Mouse (Mus musculus) kidney, embryonic 14.5 days (tissue): ENCODE measurements around the gene Tbc1d10c. TPM values are rescaled to one million over a fixed set of nuclear protein-coding genes. Genes with fewer than 3 reads are reported as not detected.
"Not testable (repeated sequence)": the region's sequence is repeated elsewhere in the genome, so short reads cannot be mapped to it uniquely, and the experiment has no call there.

Source experiments
- ATAC-seq: fragments of 200-750 bp; cut with Nextera tagmentation; 2 replicates; pipeline ENCODE4 v1.8.0; 2017; ENCODE audit warnings: moderate number of reproducible peaks, mild to moderate bottlenecking, moderate TSS enrichment, moderate library complexity; ENCODE audit not compliant: low FRiP score, low TSS enrichment
- H3K27ac ChIP-seq: fragments of 300-500 bp; sonication (generic); 2 replicates; pipeline ENCODE4 v1.5.1; 2014; ENCODE audit warnings: low read depth, mild to moderate bottlenecking, low read length, moderate library complexity, mixed read lengths
- H3K27me3 ChIP-seq: fragments of 300-500 bp; sonication (generic); 2 replicates; pipeline ENCODE4 v1.6.1; 2014; ENCODE audit warnings: mild to moderate bottlenecking, low read length; ENCODE audit not compliant: control insufficient read depth, insufficient read depth
- H3K36me3 ChIP-seq: fragments of 300-500 bp; sonication (generic); 2 replicates; pipeline ENCODE4 v1.6.1; 2014; ENCODE audit warnings: low read length, mixed read lengths; ENCODE audit not compliant: control insufficient read depth, insufficient read depth
- H3K4me1 ChIP-seq: fragments of 300-500 bp; sonication (generic); 2 replicates; pipeline ENCODE4 v1.6.1; 2014; ENCODE audit warnings: low read length, mixed read lengths; ENCODE audit not compliant: control insufficient read depth, insufficient read depth
- H3K4me2 ChIP-seq: fragments of 300-500 bp; sonication (generic); replicated peaks from 2 replicates; pipeline ENCODE4 v1.6.1; 2014; ENCODE audit warnings: low read depth, mild to moderate bottlenecking, low read length
- H3K4me3 ChIP-seq: fragments of 300-500 bp; sonication (generic); 2 replicates; pipeline ENCODE4 v1.5.1; 2014; ENCODE audit warnings: mild to moderate bottlenecking, low read length
- H3K9ac ChIP-seq: fragments of 300-500 bp; sonication (generic); 2 replicates; pipeline ENCODE4 v1.6.1; 2014; ENCODE audit warnings: low read depth, mild to moderate bottlenecking, low read length, moderate library complexity
- H3K9me3 ChIP-seq: fragments of 300-500 bp; sonication (generic); 2 replicates; pipeline ENCODE4 v1.6.1; 2016; ENCODE audit warnings: low read length; ENCODE audit not compliant: control insufficient read depth
- WGBS: fragments of 180-500 bp; shearing (Covaris S2); extraction: QIAGEN DNeasy Blood & Tissue Kit; methylation state at CpG from one replicate; pipeline ENCODE4 v1.1.7; 2014; 5-methylcytosine and 5-hydroxymethylcytosine counted together
- microRNA-seq: library from miRNA; unstranded; fragments of <30 nt; microRNA quantifications from one replicate; pipeline ENCODE4, GENCODE M21; 2016
- polyA plus RNA-seq: library from polyadenylated mRNA; unstranded; fragments of >200 nt; fragmentation: Nextera tagmentation; extraction: Ambion mirVana; gene quantifications from 2 replicates; pipeline ENCODE4 v1.2.1, GENCODE M21; 2014

Gene Tbc1d10c
- polyA plus RNA-seq, 1 experiment from 2014 or later = 3.2 TPM

GRCm38 (mm10) chr19:4139446-4139845, 51.6 kb downstream of the Tbc1d10c start, which contains the start of gene Gpr152:
TSS of gene Gpr152 (plus strand) at chr19:4139787.
- Histone ChIP-seq H3K27me3 (no peaks in the 10 kb centered on the region), H3K4me2 (no peak within 1 kb of the TSS), H3K9ac (no peak within 1 kb of the TSS), H3K27ac (no peak within 1 kb of the TSS), H3K36me3 (no peaks in the 10 kb centered on the region), H3K4me3 (no peak within 1 kb of the TSS), H3K4me1 (no peaks in the 10 kb centered on the region), H3K9me3 (no peaks in the 10 kb centered on the region)
- WGBS = 89% methylated on average over 2 of the region's 2 CpGs
- ATAC-seq = no peak

DNA sequence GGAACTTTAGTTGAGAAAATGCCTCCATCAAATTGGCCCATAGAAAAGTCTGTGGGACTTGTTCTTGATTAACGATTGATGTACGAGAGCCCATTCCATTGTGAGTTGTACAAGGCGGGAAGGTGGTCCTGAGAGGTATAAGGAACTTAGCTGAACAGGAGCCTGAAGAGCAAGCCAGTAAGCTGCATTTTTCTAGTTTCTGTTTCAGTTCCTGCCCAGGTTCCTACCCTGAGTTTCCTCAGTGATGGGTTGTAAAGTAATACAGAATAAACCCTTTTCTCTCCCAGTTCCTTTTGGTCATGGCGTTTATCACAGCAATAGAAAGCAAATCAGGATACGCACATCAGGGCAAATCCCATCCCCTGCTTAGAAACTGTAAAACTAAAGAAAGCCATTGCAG, 53.2 kb downstream of the Tbc1d10c start:
- H3K27ac ChIP-seq = no peak overlapping the region
- ATAC-seq = no peak
- H3K9me3 ChIP-seq = no peaks in the 10 kb centered on the region
- no peak overlapping the region for H3K9ac ChIP-seq
- H3K36me3 ChIP-seq = peaks cover 1% of the 10 kb centered on the region; the same call in 1 of the 2 replicates
- H3K27me3 ChIP-seq = no peaks in the 10 kb centered on the region
- 77% methylated on average over 5 of the region's 5 CpGs for WGBS
- H3K4me2 ChIP-seq = no peak overlapping the region
- no peaks in the 10 kb centered on the region for H3K4me1 ChIP-seq
- no peak overlapping the region for H3K4me3 ChIP-seq

- WGBS = 73% methylated on average over 5 of the region's 5 CpGs
- H3K4me2 ChIP-seq = no peak overlapping the region
- no peak overlapping the region for H3K4me3 ChIP-seq
- H3K27ac ChIP-seq = no peak overlapping the region
- H3K36me3 ChIP-seq = peaks cover 16% of the 10 kb centered on the region
- H3K4me1 ChIP-seq = no peaks in the 10 kb centered on the region
- no peak for ATAC-seq
- H3K9me3 ChIP-seq = no peaks in the 10 kb centered on the region
- no peaks in the 10 kb centered on the region for H3K27me3 ChIP-seq
- H3K9ac ChIP-seq = no peak overlapping the region
These were observed 54.6 kb downstream of the Tbc1d10c start for GRCm38 (mm10) chr19:4136463-4136862.

DNA sequence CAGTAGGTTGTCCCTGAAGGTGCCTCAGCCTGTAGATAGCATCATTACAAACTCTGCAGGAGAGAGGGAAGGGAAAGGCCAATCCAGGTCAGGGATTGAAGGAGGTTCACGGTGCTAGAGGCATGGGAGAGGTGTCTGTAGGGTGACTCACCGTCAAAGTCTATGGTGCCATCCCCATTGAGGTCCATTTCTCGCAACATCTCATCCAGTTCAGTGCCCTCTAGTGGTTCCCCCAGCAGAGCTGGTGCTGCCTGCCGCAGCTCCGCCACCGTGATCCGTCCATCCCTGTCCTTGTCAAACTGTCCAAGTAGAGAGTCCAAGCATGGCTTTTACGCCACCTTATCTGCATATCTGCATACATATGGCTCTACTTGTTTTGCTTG, 55.1 kb downstream of the Tbc1d10c start:
- H3K4me2 ChIP-seq, H3K4me3 ChIP-seq, H3K4me1 ChIP-seq, H3K9me3 ChIP-seq, H3K9ac ChIP-seq, H3K27ac ChIP-seq, H3K27me3 ChIP-seq: not testable (repeated sequence)
- ATAC-seq = 0 out of 2 replicates have a peak, but pooled peaks have one; percentile 22
- H3K36me3 ChIP-seq = peaks cover 21% of the 10 kb centered on the region
- WGBS = 24% methylated on average over 8 of the region's 8 CpGs

GRCm38 (mm10) chr19:4135229-4135962, 55.7 kb downstream of the Tbc1d10c start:
- H3K36me3 ChIP-seq = peaks cover 23% of the 10 kb centered on the region
- not testable (repeated sequence) for H3K27ac ChIP-seq, H3K4me2 ChIP-seq, ATAC-seq, H3K27me3 ChIP-seq, H3K4me3 ChIP-seq, H3K4me1 ChIP-seq, H3K9ac ChIP-seq, H3K9me3 ChIP-seq
- WGBS = 77% methylated on average over 6 of the region's 6 CpGs

- H3K27me3 ChIP-seq = no peaks in the 10 kb centered on the region
- no peaks in the 10 kb centered on the region for H3K9me3 ChIP-seq
- WGBS = 84% methylated on average over 4 of the region's 4 CpGs
These were observed 56.7 kb downstream of the Tbc1d10c start for GRCm38 (mm10) chr19:4134354-4134753.

More at GRCm38 (mm10) chr19:4134354-4134753, 56.7 kb downstream of the Tbc1d10c start:
- no peak for ATAC-seq
- Histone ChIP-seq H3K27ac (no peak overlapping the region), H3K4me2 (no peak overlapping the region), H3K4me3 (no peak overlapping the region), H3K36me3 (peaks cover 33% of the 10 kb centered on the region), H3K4me1 (no peaks in the 10 kb centered on the region), H3K9ac (no peak overlapping the region)

Small RNAs within 50 kb of the gene (microRNA-seq; reads per million reads assigned to microRNA genes)
- gene Gm26115 = not detected

Other genes starting within 250 kb of the Tbc1d10c start
- gene Aldh3b3, start 232.6 kb downstream of the Tbc1d10c start, polyA plus RNA-seq = not detected in 2 replicates
- 1.3 and 1.6 TPM in 2 replicates for gene Aldh3b2, start 219.0 kb downstream of the Tbc1d10c start, polyA plus RNA-seq
- gene Acy3, start 204.7 kb downstream of the Tbc1d10c start, polyA plus RNA-seq = 22.4 and 26.3 TPM in 2 replicates
- 0.74 and 1.1 TPM in 2 replicates for gene Tbx10, start 198.5 kb downstream of the Tbc1d10c start, polyA plus RNA-seq
- gene Nudt8, start 190.7 kb downstream of the Tbc1d10c start, polyA plus RNA-seq = 37.6 and 38.5 TPM in 2 replicates
- gene Gm49405, start 190.7 kb downstream of the Tbc1d10c start, polyA plus RNA-seq = 2.5 and 2.7 TPM in 2 replicates
- gene Doc2g, start 188.0 kb downstream of the Tbc1d10c start, polyA plus RNA-seq = 4.5 and 5.8 TPM in 2 replicates
- 214 and 223 TPM in 2 replicates for gene Ndufv1, start 178.5 kb downstream of the Tbc1d10c start, polyA plus RNA-seq
- 518 and 527 TPM in 2 replicates for gene Gstp1, start 153.3 kb downstream of the Tbc1d10c start, polyA plus RNA-seq
- gene Gstp2, start 145.3 kb downstream of the Tbc1d10c start, polyA plus RNA-seq = 1.4 and 5.3 TPM in 2 replicates
- gene Gstp3, start 131.7 kb downstream of the Tbc1d10c start, polyA plus RNA-seq = 0.34 TPM in 1 of 2 replicates, not detected in the other
- not detected in 2 replicates for gene Cabp2, start 109.7 kb downstream of the Tbc1d10c start, polyA plus RNA-seq
- 116 and 121 TPM in 2 replicates for gene Cdk2ap2, start 94.1 kb downstream of the Tbc1d10c start, polyA plus RNA-seq
- gene Pitpnm1, start 91.3 kb downstream of the Tbc1d10c start, polyA plus RNA-seq = 14.0 and 15.8 TPM in 2 replicates
- 92.0 and 97.5 TPM in 2 replicates for gene Aip, start 65.4 kb downstream of the Tbc1d10c start, polyA plus RNA-seq
- gene Gpr152, start 51.5 kb downstream of the Tbc1d10c start, polyA plus RNA-seq = not detected in 2 replicates
- gene Cabp4, start 47.3 kb downstream of the Tbc1d10c start, polyA plus RNA-seq = 0.06 and 0.09 TPM in 2 replicates
- 132 and 156 TPM in 2 replicates for gene Coro1b, start 42.7 kb downstream of the Tbc1d10c start, polyA plus RNA-seq
- 0.57 and 0.80 TPM in 2 replicates for gene Ptprcap, start 37.7 kb downstream of the Tbc1d10c start, polyA plus RNA-seq
- gene Rps6kb2, start 27.9 kb downstream of the Tbc1d10c start, polyA plus RNA-seq = 33.4 and 42.0 TPM in 2 replicates
- gene Carns1, start 15.8 kb downstream of the Tbc1d10c start, polyA plus RNA-seq = 1.7 and 1.9 TPM in 2 replicates
- gene Ppp1ca, start 781 bp upstream of the Tbc1d10c start, polyA plus RNA-seq = 987 and 1,041 TPM in 2 replicates
- gene Rad9a, start 10.4 kb upstream of the Tbc1d10c start, polyA plus RNA-seq = 34.7 and 39.5 TPM in 2 replicates
- gene Clcf1, start 23.0 kb upstream of the Tbc1d10c start, polyA plus RNA-seq = 5.7 and 5.9 TPM in 2 replicates
- gene AC109138.7, start 23.1 kb upstream of the Tbc1d10c start, polyA plus RNA-seq = not detected in 2 replicates
- gene Pold4, start 40.6 kb upstream of the Tbc1d10c start, polyA plus RNA-seq = 26.4 and 28.2 TPM in 2 replicates
- gene Ssh3, start 77.9 kb upstream of the Tbc1d10c start, polyA plus RNA-seq = 10.7 and 13.0 TPM in 2 replicates
- gene Ankrd13d, start 91.9 kb upstream of the Tbc1d10c start, polyA plus RNA-seq = 5.2 and 8.3 TPM in 2 replicates
- gene Grk2, start 114.9 kb upstream of the Tbc1d10c start, polyA plus RNA-seq = 17.7 and 17.8 TPM in 2 replicates
- 43.4 and 69.6 TPM in 2 replicates for gene Kdm2a, start 207.0 kb upstream of the Tbc1d10c start, polyA plus RNA-seq
- gene Rhod, start 248.1 kb upstream of the Tbc1d10c start, polyA plus RNA-seq = 40.7 and 43.4 TPM in 2 replicates